Mouse (Mus musculus) bone marrow macrophage, adult 2 months (primary cell): ENCODE measurements at regions not wholly inside any gene's neighbourhood (a gene's known extent, or its start where the extent isn't known, plus 50 kb on each side); places are given as distances from the start of the nearest gene placed in this dataset.

ENCODE experiments used
- CTCF ChIP-seq: IDR thresholded peaks from 2 replicates; pipeline ENCODE4 v1.5.1; 2012; ENCODE audit warnings: low read depth, mild to moderate bottlenecking, low read length, moderate library complexity
- POLR2A ChIP-seq: IDR thresholded peaks from 2 replicates; pipeline ENCODE4 v1.6.1; 2012; ENCODE audit warnings: mild to moderate bottlenecking, low read depth, low read length, borderline replicate concordance

DNA sequence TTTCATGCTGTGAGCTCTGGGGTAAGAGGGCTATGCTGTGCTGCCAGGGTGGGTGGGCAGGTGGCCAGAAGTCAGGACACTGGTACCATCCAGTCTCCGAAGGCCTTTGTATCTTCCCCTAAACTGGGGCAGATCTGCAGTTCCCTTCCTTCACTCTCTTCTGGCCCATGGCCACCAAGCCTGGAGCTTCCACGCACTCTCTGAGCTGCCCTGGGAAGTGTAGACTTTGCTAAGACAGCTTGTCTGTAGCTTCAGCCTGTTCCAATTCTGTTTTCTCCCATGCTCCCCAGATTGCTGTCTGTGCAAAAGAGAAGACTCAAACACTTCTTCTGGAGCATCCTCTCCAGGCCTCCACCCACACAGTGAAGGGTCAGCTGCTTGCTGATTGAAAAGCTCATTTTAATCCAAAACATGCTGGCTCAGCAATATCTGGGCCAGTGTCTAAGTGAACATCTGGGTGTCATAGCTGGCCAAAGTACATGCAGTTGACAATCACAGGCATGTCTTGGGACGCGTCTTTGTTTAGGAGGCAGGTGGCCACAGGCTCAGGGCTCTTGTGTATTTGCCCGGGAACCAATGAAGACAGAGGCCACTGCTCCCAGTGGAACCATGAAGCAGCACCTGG, 72.0 kb downstream of the Gm11983 start:
- TF ChIP-seq CTCF (no peak), POLR2A (no peak)
